Mouse (Mus musculus) CH12.LX (cell line): ENCODE data around the gene Git2. TPM values are rescaled to one million over a fixed set of nuclear protein-coding genes. Genes with fewer than 3 reads are reported as not detected.

Source experiments
- DNase-seq: peaks from one replicate; pipeline ENCODE4 v3.0.0-alpha.2; 2013; ENCODE audit errors: extremely low read depth
- H3K27ac ChIP-seq: 2 replicates; pipeline ENCODE4 v1.5.1; 2012; ENCODE audit warnings: low read depth, mild to moderate bottlenecking, control low read depth, moderate library complexity; ENCODE audit not compliant: insufficient read depth
- H3K27me3 ChIP-seq: replicated peaks from 2 replicates; pipeline ENCODE3; 2012; ENCODE audit warnings: inconsistent platforms
- H3K36me3 ChIP-seq, 2 experiments: replicated peaks in 1 of 2; 2 replicates each; pipeline versions ENCODE3 to v1.6.1; 2012; ENCODE audit warnings: inconsistent platforms in 1 of 2, low read length in 1 of 2, mild to moderate bottlenecking in 1 of 2, mixed read lengths in 1 of 2, moderate library complexity in 1 of 2; ENCODE audit not compliant: control insufficient read depth in 1 of 2, insufficient read depth in 1 of 2
- H3K4me1 ChIP-seq, 2 experiments: 2 replicates each; pipeline ENCODE4 v1.6.1; 2012; ENCODE audit warnings: inconsistent platforms in 1 of 2, moderate library complexity in 1 of 2; ENCODE audit not compliant: insufficient read depth in 2 of 2, control insufficient read depth in 1 of 2
- H3K4me2 ChIP-seq: 2 replicates; pipeline ENCODE4 v1.6.1; 2012; ENCODE audit warnings: low read depth, mild to moderate bottlenecking, control low read depth; ENCODE audit not compliant: poor library complexity, insufficient read depth, severe bottlenecking
- H3K4me3 ChIP-seq, 3 experiments: fragments of 150-350 bp in 1 of 3; sonication (generic) in 1 of 3; replicated peaks in 1 of 3; 2 replicates each; pipeline versions ENCODE3 to v1.5.1; 2011 to 2012; ENCODE audit warnings: low read depth in 2 of 3, low read length in 2 of 3, mild to moderate bottlenecking in 2 of 3, moderate library complexity in 2 of 3, control low read depth in 1 of 3, improper control_type of control experiment in 1 of 3, inconsistent platforms in 1 of 3, mixed read lengths in 1 of 3; ENCODE audit not compliant: poor library complexity in 1 of 3
- H3K79me2 ChIP-seq: replicated peaks from 2 replicates; pipeline ENCODE4 v1.6.1; 2012; ENCODE audit warnings: mild to moderate bottlenecking, moderate library complexity; ENCODE audit not compliant: control insufficient read depth, poor library complexity, insufficient read depth, severe bottlenecking; ENCODE audit errors: extremely low read depth
- H3K9ac ChIP-seq: 2 replicates; pipeline ENCODE4 v1.6.1; 2012; ENCODE audit warnings: low read depth, mild to moderate bottlenecking, control low read depth, moderate library complexity; ENCODE audit not compliant: insufficient read depth
- H3K9me3 ChIP-seq: replicated peaks from 2 replicates; pipeline ENCODE3; 2012; ENCODE audit warnings: low read length, inconsistent platforms, mixed read lengths
- BHLHE40 ChIP-seq: IDR thresholded peaks from 2 replicates; pipeline ENCODE4 v1.6.1; 2011; ENCODE audit warnings: mild to moderate bottlenecking, low read depth, low read length, improper control_type of control experiment
- CHD1 ChIP-seq: IDR thresholded peaks from 2 replicates; pipeline ENCODE4 v1.6.1; 2012; ENCODE audit warnings: low read depth, low read length, improper control_type of control experiment, inconsistent platforms
- CHD2 ChIP-seq: IDR thresholded peaks from 2 replicates; pipeline ENCODE4 v1.6.1; 2011; ENCODE audit warnings: low read length, improper control_type of control experiment
- CTCF ChIP-seq, 2 experiments: IDR thresholded peaks in 1 of 2; conservative IDR thresholded peaks in 1 of 2; 2 replicates each; pipeline ENCODE4 v1.5.1; 2011 to 2012; ENCODE audit warnings: low read depth in 2 of 2, low read length in 2 of 2, improper control_type of control experiment in 1 of 2, inconsistent platforms in 1 of 2, mild to moderate bottlenecking in 1 of 2, moderate library complexity in 1 of 2
- E2F4 ChIP-seq: IDR thresholded peaks from 2 replicates; pipeline ENCODE4 v1.6.1; 2011; ENCODE audit warnings: low read depth, low read length, improper control_type of control experiment; ENCODE audit not compliant: insufficient replicate concordance
- ELF1 ChIP-seq: IDR thresholded peaks from 2 replicates; pipeline ENCODE4 v1.6.1; 2014; ENCODE audit warnings: low read depth, mild to moderate bottlenecking, inconsistent platforms, low read length, improper control_type of control experiment
- EP300 ChIP-seq: IDR thresholded peaks from 2 replicates; pipeline ENCODE4 v1.6.1; 2011; ENCODE audit warnings: low read length, improper control_type of control experiment
- GABPA ChIP-seq: IDR thresholded peaks from 2 replicates; pipeline ENCODE4 v1.6.1; 2012; ENCODE audit warnings: low read depth, low read length, improper control_type of control experiment, inconsistent platforms; ENCODE audit not compliant: insufficient replicate concordance
- HCFC1 ChIP-seq: IDR thresholded peaks from 2 replicates; pipeline ENCODE4 v1.6.1; 2012; ENCODE audit warnings: low read depth, mild to moderate bottlenecking, inconsistent platforms, low read length, improper control_type of control experiment
- IRF4 ChIP-seq: IDR thresholded peaks from 2 replicates; pipeline ENCODE4 v1.6.1; 2014; ENCODE audit warnings: low read depth, mild to moderate bottlenecking, inconsistent platforms, low read length, improper control_type of control experiment
- JUN ChIP-seq: IDR thresholded peaks from 2 replicates; pipeline ENCODE4 v1.6.1; 2011; ENCODE audit warnings: low read depth, mild to moderate bottlenecking, low read length, improper control_type of control experiment, moderate library complexity; ENCODE audit not compliant: insufficient read depth
- JUND ChIP-seq: conservative IDR thresholded peaks from 2 replicates; pipeline ENCODE4 v1.6.1; 2011; ENCODE audit warnings: low read depth, low read length, improper control_type of control experiment
- KAT2A ChIP-seq: IDR thresholded peaks from 2 replicates; pipeline ENCODE4 v1.6.1; 2012; ENCODE audit warnings: low read length, improper control_type of control experiment, inconsistent platforms; ENCODE audit not compliant: insufficient replicate concordance
- MAFK ChIP-seq: IDR thresholded peaks from 2 replicates; pipeline ENCODE4 v1.6.1; 2011; ENCODE audit warnings: low read length, improper control_type of control experiment; ENCODE audit not compliant: insufficient replicate concordance
- MAX ChIP-seq: IDR thresholded peaks from 2 replicates; pipeline ENCODE4 v1.6.1; 2011; ENCODE audit warnings: low read length, improper control_type of control experiment
- MAZ ChIP-seq: IDR thresholded peaks from 2 replicates; pipeline ENCODE4 v1.6.1; 2012; ENCODE audit warnings: low read depth, mild to moderate bottlenecking, inconsistent platforms, low read length, improper control_type of control experiment, moderate library complexity
- MEF2A ChIP-seq: IDR thresholded peaks from 2 replicates; pipeline ENCODE4 v1.6.1; 2014; ENCODE audit warnings: low read depth, mild to moderate bottlenecking, inconsistent platforms, low read length, improper control_type of control experiment, borderline replicate concordance
- MYC ChIP-seq: IDR thresholded peaks from 2 replicates; pipeline ENCODE4 v1.6.1; 2011; ENCODE audit warnings: low read depth, mild to moderate bottlenecking, improper control_type of control experiment, low read length
- NELFE ChIP-seq: IDR thresholded peaks from 2 replicates; pipeline ENCODE4 v1.6.1; 2011; ENCODE audit warnings: low read depth, low read length, improper control_type of control experiment
- PAX5 ChIP-seq: IDR thresholded peaks from 2 replicates; pipeline ENCODE4 v1.6.1; 2012; ENCODE audit warnings: low read length, inconsistent platforms, mixed read lengths
- POLR2A ChIP-seq: IDR thresholded peaks from 2 replicates; pipeline ENCODE4 v1.6.1; 2011; ENCODE audit warnings: low read depth, mild to moderate bottlenecking, improper control_type of control experiment, low read length
- POLR2AphosphoS2 ChIP-seq: IDR thresholded peaks from 2 replicates; pipeline ENCODE4 v1.6.1; 2011; ENCODE audit warnings: low read depth, low read length, improper control_type of control experiment
- RAD21 ChIP-seq: IDR thresholded peaks from 2 replicates; pipeline ENCODE4 v1.6.1; 2011; ENCODE audit warnings: low read depth, mild to moderate bottlenecking, low read length, improper control_type of control experiment, moderate library complexity
- RCOR1 ChIP-seq: conservative IDR thresholded peaks from 2 replicates; pipeline ENCODE4 v1.6.1; 2012; ENCODE audit warnings: low read depth, mild to moderate bottlenecking, inconsistent platforms, low read length, improper control_type of control experiment
- SIN3A ChIP-seq: IDR thresholded peaks from 2 replicates; pipeline ENCODE4 v1.6.1; 2012; ENCODE audit warnings: low read length, improper control_type of control experiment, inconsistent platforms
- TBP ChIP-seq: conservative IDR thresholded peaks from 2 replicates; pipeline ENCODE4 v1.6.1; 2011; ENCODE audit warnings: low read depth, low read length, improper control_type of control experiment
- TCF12 ChIP-seq: IDR thresholded peaks from 2 replicates; pipeline ENCODE4 v1.6.1; 2014; ENCODE audit warnings: low read depth, mild to moderate bottlenecking, inconsistent platforms, low read length, improper control_type of control experiment
- USF1 ChIP-seq: IDR thresholded peaks from 2 replicates; pipeline ENCODE4 v1.6.1; 2014; ENCODE audit warnings: low read depth, mild to moderate bottlenecking, inconsistent platforms, low read length, improper control_type of control experiment
- ZC3H11A ChIP-seq: IDR thresholded peaks from 2 replicates; pipeline ENCODE4 v1.6.1; 2012; ENCODE audit warnings: low read depth, mild to moderate bottlenecking, inconsistent platforms, low read length, improper control_type of control experiment
- ZMIZ1 ChIP-seq: IDR thresholded peaks from 2 replicates; pipeline ENCODE4 v1.6.1; 2012; ENCODE audit warnings: low read depth, mild to moderate bottlenecking, inconsistent platforms, low read length, improper control_type of control experiment
- ZNF384 ChIP-seq: IDR thresholded peaks from 2 replicates; pipeline ENCODE4 v1.6.1; 2012; ENCODE audit warnings: low read depth, low read length, improper control_type of control experiment, inconsistent platforms
- dilution Hi-C: fragments of 300-500 bp; cut with MboI; formaldehyde crosslinking; loops from 2 replicates; pipeline ENCODE4 v1.14.3; 2020; ENCODE audit warnings: low sequenced_read_pairs; ENCODE audit not compliant: extremely low pct_unique_long_range_greater_than_20kb, extremely low pct_ligation_motif_present
- in situ Hi-C: fragments of 300-500 bp; cut with MboI; formaldehyde crosslinking; loops from 3 replicates; pipeline ENCODE4 v1.14.3; 2019; ENCODE audit warnings: low sequenced_read_pairs, low pct_ligation_motif_present, low pct_unique_long_range_greater_than_20kb, mixed read lengths
- polyA plus RNA-seq: library from polyadenylated mRNA; unstranded; fragments of >175 nt; gene quantifications from 2 replicates; pipeline ENCODE4 v1.2.1, GENCODE M21; 2012; ENCODE audit warnings: low read depth; ENCODE audit not compliant: insufficient read length
- total RNA-seq, 2 experiments: library from RNA; depleted of rRNA; stranded (reverse); fragments of 300-350 nt in 1 of 2; fragments of >200 nt in 1 of 2; gene quantifications; 2 replicates each; pipeline ENCODE4 v1.2.3; 2012 to 2014

Git2 gene
- total and polyA plus RNA-seq, 3 experiments, result 12.3 to 29.4 (median 22.1) TPM

- Histone ChIP-seq H3K4me1 (peaks cover 0 to 10% of the 10 kb centered on the region in 2 experiments; a peak in 2 of 4 replicates), H3K79me2 (0 out of 2 replicates have a peak, but pooled peaks cover 2% of the 10 kb centered on the region), H3K9me3 (peaks cover 5% of the 10 kb centered on the region), H3K36me3 (peaks cover 0 to 3% of the 10 kb centered on the region in 2 experiments), H3K27me3 (no peaks in the 10 kb centered on the region), H3K9ac (no peak overlapping the region), H3K27ac (no peak overlapping the region), H3K4me3 (no peak overlapping the region), H3K4me2 (no peak overlapping the region)
- no peak for TF ChIP-seq EP300
- TF ChIP-seq ZNF384, result no peak
- TF ChIP-seq MYC, result no peak
- no peak for TF ChIP-seq RAD21
- no peak for TF ChIP-seq JUN
- dilution Hi-C loops (no loop called here), in situ Hi-C loops (no loop called here)
- DNase-seq, result no peak
Observed at GRCm38 (mm10) chr5:114816599-114816998, 41.3 kb upstream of the Git2 start.

DNA sequence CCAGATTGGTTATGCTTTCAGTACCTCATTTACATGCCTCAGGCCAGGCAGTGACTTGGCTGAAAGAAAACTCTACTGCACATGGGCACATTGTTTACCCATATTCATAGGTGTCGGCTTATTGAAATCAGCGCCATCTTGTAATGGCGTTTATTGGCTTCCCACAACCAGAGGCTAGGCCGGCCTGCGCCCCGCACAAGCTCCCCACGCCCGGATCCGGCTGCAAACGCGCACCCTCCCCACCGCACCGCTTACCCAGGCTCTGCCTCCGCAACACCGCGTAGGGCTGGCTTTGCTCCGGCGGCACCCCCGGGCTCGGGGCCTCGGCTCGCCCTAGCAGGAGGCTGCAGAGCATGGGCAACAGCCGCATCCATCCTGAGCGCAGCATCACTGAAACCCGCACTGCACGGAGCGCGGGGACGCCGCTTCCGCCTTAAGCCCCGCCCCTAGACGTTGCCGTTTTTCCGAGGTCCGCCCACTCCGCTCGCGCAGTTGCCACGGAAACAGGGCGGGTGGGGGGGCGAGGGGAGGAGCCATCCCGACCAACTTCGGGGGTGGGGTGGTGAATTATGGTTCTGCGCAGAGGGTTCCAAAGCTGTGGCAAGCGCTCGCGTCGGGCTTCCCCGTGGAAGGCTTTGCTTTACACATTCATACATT is 38.3 kb upstream of the Git2 start:
- peak; percentile 76 for DNase-seq
- Histone ChIP-seq H3K4me1 (peaks cover 5 to 18% of the 10 kb centered on the region in 2 experiments; a peak in 3 of 4 replicates), H3K9me3 (no peaks in the 10 kb centered on the region), H3K4me3 (peak overlapping the region; percentile 66 to 88 (median 70)), H3K36me3 (peaks cover 5 to 25% of the 10 kb centered on the region in 2 experiments), H3K27me3 (no peaks in the 10 kb centered on the region), H3K79me2 (0 out of 2 replicates have a peak, but pooled peaks cover 2% of the 10 kb centered on the region), H3K4me2 (no peak overlapping the region), H3K9ac (peak overlapping the region; percentile 41; the same call in 1 of the 2 replicates), H3K27ac (peak overlapping the region; percentile 1; the same call in 1 of the 2 replicates)
- in situ Hi-C loops (loop anchor here (5.0 kb wide), 1 partner anchor 91 kb away; no protein-coding TSS in a partner anchor), dilution Hi-C loops (no loop called here)
- peak; percentile 84 for TF ChIP-seq ZMIZ1
- TF ChIP-seq NELFE, result peak; percentile 84
- no peak for TF ChIP-seq ZC3H11A
- no peak for TF ChIP-seq TBP
- TF ChIP-seq CHD1, result no peak
- no peak for TF ChIP-seq JUND
- 0 out of 2 replicates have a peak, but pooled peaks have one; percentile 66 for TF ChIP-seq MYC
- TF ChIP-seq RCOR1, result no peak
- TF ChIP-seq IRF4, result 0 out of 2 replicates have a peak, but pooled peaks have one; percentile 11
- TF ChIP-seq MAZ, result peak; percentile 28; the same call in 1 of the 2 replicates
- no peak for TF ChIP-seq CTCF (conservative IDR thresholded peaks at IDR 0.05 in 1 of 2, IDR thresholded peaks at IDR 0.05 in 1 of 2; ENCODE audit: low read depth in 2 of 2, low read length in 2 of 2)
- no peak for TF ChIP-seq EP300
- no peak for TF ChIP-seq RAD21
- TF ChIP-seq PAX5, result no peak
- TF ChIP-seq MAX, result peak; percentile 62
- TF ChIP-seq CHD2, result no peak
- TF ChIP-seq BHLHE40, result no peak
- TF ChIP-seq MEF2A, result no peak
- peak; percentile 82 for TF ChIP-seq POLR2A
- no peak for TF ChIP-seq GABPA
- TF ChIP-seq ZNF384, result no peak
- no peak for TF ChIP-seq E2F4
- no peak for TF ChIP-seq KAT2A
- TF ChIP-seq TCF12, result peak; percentile 55; the same call in 1 of the 2 replicates
- TF ChIP-seq HCFC1, result peak; percentile 44; the same call in 1 of the 2 replicates
- peak; percentile 88 for TF ChIP-seq ELF1
- TF ChIP-seq SIN3A, result peak; percentile 50; the same call in 1 of the 2 replicates
- TF ChIP-seq MAFK, result no peak
- TF ChIP-seq POLR2AphosphoS2, result 0 out of 2 replicates have a peak, but pooled peaks have one; percentile 30
- no peak for TF ChIP-seq USF1
